Mouse (Mus musculus): ENCODE results near the gene Hdac8. TPM values are rescaled to one million over a fixed set of nuclear protein-coding genes. Genes with fewer than 3 reads are reported as not detected.

Hdac8 gene
- 2.3 and 2.8 TPM in 2 replicates for polyA plus RNA-seq (2014; fragmentation: Nextera tagmentation; extraction: Ambion mirVana)

DNA sequence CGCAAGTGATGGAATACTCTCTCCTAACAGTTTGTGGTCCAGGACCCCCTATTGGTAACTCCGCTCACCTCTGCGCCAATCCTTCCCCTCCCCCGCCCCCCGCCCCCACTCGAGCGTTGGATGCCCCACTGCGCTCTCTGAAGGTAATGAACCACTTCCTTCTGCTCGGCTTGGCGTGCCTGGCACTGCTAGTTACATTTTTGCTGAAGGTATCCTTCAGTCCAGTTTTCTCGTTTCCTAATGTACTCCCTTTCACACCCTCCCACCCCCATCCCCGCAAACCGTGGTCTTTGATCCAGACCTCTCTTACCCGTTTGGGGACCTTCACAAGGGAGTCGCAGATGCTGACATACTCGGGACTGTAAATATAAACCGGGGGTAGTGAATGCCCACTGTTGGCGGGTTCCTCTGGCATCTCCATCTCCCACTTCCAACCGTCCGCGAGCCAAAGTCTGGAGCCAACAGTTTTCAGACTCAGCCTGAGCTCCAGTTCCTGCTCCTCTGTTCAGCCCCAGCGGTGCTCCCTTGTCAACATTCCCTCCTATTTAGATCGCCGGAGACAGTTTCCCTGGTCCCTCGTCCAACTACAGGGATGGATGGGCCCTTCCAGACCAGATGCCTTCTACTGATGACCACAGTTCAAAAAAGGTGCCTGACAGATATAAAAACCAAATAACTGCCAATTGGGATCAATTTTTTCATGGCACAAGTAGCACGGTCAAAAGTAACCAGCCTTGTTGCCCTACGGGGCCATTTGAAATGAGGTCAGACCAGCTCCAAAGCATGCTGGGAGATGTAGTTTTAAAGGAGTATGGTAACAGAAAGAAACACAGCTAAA lies at the start of gene Hdac8:
Gene Hdac8 (minus strand): TSS at position 716 of the 838 bp plus-strand sequence.
- Histone ChIP-seq H3K9ac (ENCODE audit: low read depth, low read length) (peak within 1 kb of the TSS; percentile 40; the same call in 1 of the 2 replicates), H3K9me3 (ENCODE audit: control insufficient read depth, low read length) (no peaks in the 10 kb centered on the region), H3K4me3 (ENCODE audit: low read depth, low read length) (peak within 1 kb of the TSS; percentile 45), H3K36me3 (ENCODE audit: control insufficient read depth, insufficient read depth, low read length) (no peaks in the 10 kb centered on the region), H3K4me1 (replicated peaks; ENCODE audit: control insufficient read depth, insufficient read depth, low read length) (no peaks in the 10 kb centered on the region), H3K27me3 (ENCODE audit: control insufficient read depth, insufficient read depth, low read length) (peaks cover 6% of the 10 kb centered on the region), H3K4me2 (replicated peaks; ENCODE audit: low read depth, low read length) (peak within 1 kb of the TSS; percentile 34), H3K27ac (ENCODE audit: low read depth, low read length) (no peak within 1 kb of the TSS)
- DNase-seq (ENCODE audit: low spot score) (peak; percentile 56), ATAC-seq (ENCODE audit: low FRiP score) (peak; percentile 91)
- WGBS = 17% methylated on average over 27 of the region's 27 CpGs

DNA sequence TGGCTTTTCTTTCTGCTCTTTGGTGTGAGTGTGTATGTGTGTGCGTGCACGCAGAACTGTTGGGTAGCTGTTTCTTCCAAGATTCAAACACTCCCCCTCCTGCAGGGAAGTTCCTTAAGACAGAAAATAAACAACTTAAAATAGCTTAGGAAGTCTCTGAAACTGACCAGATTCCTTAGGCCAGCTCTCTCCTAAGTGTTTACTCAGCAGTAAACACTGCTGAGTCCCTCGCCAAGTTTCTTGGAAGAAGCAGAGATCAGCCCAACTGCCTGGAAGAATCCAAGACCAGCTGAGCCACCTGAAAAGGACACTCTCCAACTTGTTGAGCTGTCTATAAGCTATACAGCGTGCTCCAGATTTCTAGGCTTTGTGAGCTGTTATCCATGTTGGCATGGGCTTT lies 4.0 kb upstream of the Hdac8 start:
- Histone ChIP-seq H3K9ac (ENCODE audit: low read depth, low read length) (no peak overlapping the region), H3K4me2 (replicated peaks; ENCODE audit: low read depth, low read length) (no peak overlapping the region), H3K4me1 (replicated peaks; ENCODE audit: control insufficient read depth, insufficient read depth, low read length) (no peaks in the 10 kb centered on the region), H3K27ac (ENCODE audit: low read depth, low read length) (no peak overlapping the region), H3K4me3 (ENCODE audit: low read depth, low read length) (no peak overlapping the region), H3K27me3 (ENCODE audit: control insufficient read depth, insufficient read depth, low read length) (peaks cover 5% of the 10 kb centered on the region; the same call in 1 of the 2 replicates), H3K9me3 (ENCODE audit: control insufficient read depth, low read length) (no peaks in the 10 kb centered on the region), H3K36me3 (ENCODE audit: control insufficient read depth, insufficient read depth, low read length) (no peaks in the 10 kb centered on the region)
- 75% methylated on average over 4 of the region's 4 CpGs for WGBS
- ATAC-seq (ENCODE audit: low FRiP score) = no peak
- DNase-seq (ENCODE audit: low spot score) = no peak

- peaks cover 6% of the 10 kb centered on the region for H3K27me3 ChIP-seq (ENCODE audit: control insufficient read depth, insufficient read depth, low read length)
- no peaks in the 10 kb centered on the region for H3K9me3 ChIP-seq (ENCODE audit: control insufficient read depth, low read length)
- H3K9ac ChIP-seq (ENCODE audit: low read depth, low read length) = no peak overlapping the region
- H3K4me1 ChIP-seq (replicated peaks; ENCODE audit: control insufficient read depth, insufficient read depth, low read length) = no peaks in the 10 kb centered on the region
- no peak for ATAC-seq (ENCODE audit: low FRiP score)
- peak overlapping the region; percentile 45 for H3K4me3 ChIP-seq (ENCODE audit: low read depth, low read length)
- 33% methylated on average over 10 of the region's 10 CpGs for WGBS
- H3K27ac ChIP-seq (ENCODE audit: low read depth, low read length) = no peak overlapping the region
- peak overlapping the region; percentile 34 for H3K4me2 ChIP-seq (replicated peaks; ENCODE audit: low read depth, low read length)
- DNase-seq (ENCODE audit: low spot score) = no peak
- no peaks in the 10 kb centered on the region for H3K36me3 ChIP-seq (ENCODE audit: control insufficient read depth, insufficient read depth, low read length)
These were observed 980 bp downstream of the Hdac8 start for GRCm38 (mm10) chrX:102504179-102504578.

DNA sequence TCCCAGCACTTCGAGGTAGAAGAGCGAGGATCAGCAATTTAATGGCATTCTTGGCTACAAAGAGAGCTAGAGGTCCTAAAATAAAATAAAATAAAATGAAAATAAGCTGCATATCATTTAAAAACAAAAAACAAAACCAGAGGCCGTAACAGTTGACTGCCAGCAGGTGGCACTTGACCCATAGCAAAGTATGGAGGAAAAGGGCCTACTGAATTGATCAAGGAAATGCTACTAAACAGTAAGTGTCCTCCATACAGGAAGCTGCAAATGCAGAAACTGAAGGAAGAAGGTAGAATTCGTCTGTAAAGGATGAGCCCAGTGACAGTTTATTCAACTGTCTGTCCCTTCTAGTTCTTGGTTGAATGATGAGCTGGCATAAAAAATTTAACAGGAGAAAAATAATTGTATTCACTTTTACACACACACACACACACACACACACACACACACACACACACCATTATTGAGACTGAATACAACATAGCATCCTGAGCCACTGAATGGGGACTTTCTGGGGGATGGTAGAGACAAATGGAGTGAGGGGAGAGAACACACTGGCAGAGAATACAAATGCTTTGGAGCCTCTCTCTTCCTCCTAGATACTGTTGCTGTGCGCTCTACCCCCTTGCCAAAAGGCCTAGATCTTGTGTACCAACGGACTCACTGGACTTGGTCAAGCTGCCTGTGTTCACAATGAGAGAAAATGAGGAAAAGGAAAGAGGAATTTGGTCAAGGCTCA lies 11.0 kb downstream of the Hdac8 start:
- DNase-seq (ENCODE audit: low spot score) = peak; percentile 22
- Histone ChIP-seq H3K27me3 (ENCODE audit: control insufficient read depth, insufficient read depth, low read length) (0 out of 2 replicates have a peak, but pooled peaks cover 2% of the 10 kb centered on the region), H3K36me3 (ENCODE audit: control insufficient read depth, insufficient read depth, low read length) (no peaks in the 10 kb centered on the region), H3K4me1 (replicated peaks; ENCODE audit: control insufficient read depth, insufficient read depth, low read length) (no peaks in the 10 kb centered on the region), H3K27ac (ENCODE audit: low read depth, low read length) (no peak overlapping the region), H3K9ac (ENCODE audit: low read depth, low read length) (no peak overlapping the region), H3K4me3 (ENCODE audit: low read depth, low read length) (no peak overlapping the region), H3K9me3 (ENCODE audit: control insufficient read depth, low read length) (no peaks in the 10 kb centered on the region), H3K4me2 (replicated peaks; ENCODE audit: low read depth, low read length) (no peak overlapping the region)
- ATAC-seq (ENCODE audit: low FRiP score) = no peak
- whole genome bisulfite sequencing = 69% methylated on average over 6 of the region's 6 CpGs

- ATAC-seq (ENCODE audit: low FRiP score) = no peak
- H3K36me3 ChIP-seq (ENCODE audit: control insufficient read depth, insufficient read depth, low read length) = no peaks in the 10 kb centered on the region
- DNase-seq (ENCODE audit: low spot score) = no peak
- no peaks in the 10 kb centered on the region for H3K27me3 ChIP-seq (ENCODE audit: control insufficient read depth, insufficient read depth, low read length)
- 87% methylated on average over 7 of the region's 7 CpGs for WGBS
- no peak overlapping the region for H3K4me3 ChIP-seq (ENCODE audit: low read depth, low read length)
- no peak overlapping the region for H3K9ac ChIP-seq (ENCODE audit: low read depth, low read length)
- H3K9me3 ChIP-seq (ENCODE audit: control insufficient read depth, low read length) = no peaks in the 10 kb centered on the region
- no peak overlapping the region for H3K4me2 ChIP-seq (replicated peaks; ENCODE audit: low read depth, low read length)
- H3K4me1 ChIP-seq (replicated peaks; ENCODE audit: control insufficient read depth, insufficient read depth, low read length) = no peaks in the 10 kb centered on the region
- H3K27ac ChIP-seq (ENCODE audit: low read depth, low read length) = no peak overlapping the region
These were observed 19.6 kb downstream of the Hdac8 start for GRCm38 (mm10) chrX:102485575-102485974.

DNA sequence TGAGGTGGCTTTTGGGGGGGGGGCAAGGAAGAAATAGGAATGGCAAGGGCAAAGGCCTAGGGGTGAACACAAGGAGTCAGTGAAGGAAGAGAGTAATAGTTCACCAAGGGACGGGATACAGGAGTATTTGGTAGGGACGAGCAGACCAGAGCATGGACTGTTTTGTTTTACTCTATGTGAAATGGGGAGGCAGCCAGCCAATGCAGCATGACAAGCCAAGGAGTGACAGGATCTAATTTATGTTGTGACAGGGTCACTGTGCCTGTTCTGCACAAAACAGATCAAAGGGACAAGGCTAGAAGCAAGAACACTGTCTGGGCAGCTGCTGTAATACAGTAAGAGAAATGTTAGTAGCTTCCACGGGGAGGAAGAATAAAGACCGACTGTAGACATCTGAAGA lies 25.5 kb downstream of the Hdac8 start:
- H3K9ac ChIP-seq (ENCODE audit: low read depth, low read length) = no peak overlapping the region
- H3K4me1 ChIP-seq (replicated peaks; ENCODE audit: control insufficient read depth, insufficient read depth, low read length) = no peaks in the 10 kb centered on the region
- no peak for ATAC-seq (ENCODE audit: low FRiP score)
- H3K9me3 ChIP-seq (ENCODE audit: control insufficient read depth, low read length) = no peaks in the 10 kb centered on the region
- H3K27ac ChIP-seq (ENCODE audit: low read depth, low read length) = no peak overlapping the region
- H3K4me3 ChIP-seq (ENCODE audit: low read depth, low read length) = no peak overlapping the region
- 78% methylated on average over 4 of the region's 4 CpGs for WGBS
- 0 out of 2 replicates have a peak, but pooled peaks cover 2% of the 10 kb centered on the region for H3K27me3 ChIP-seq (ENCODE audit: control insufficient read depth, insufficient read depth, low read length)
- no peak for DNase-seq (ENCODE audit: low spot score)
- H3K4me2 ChIP-seq (replicated peaks; ENCODE audit: low read depth, low read length) = no peak overlapping the region
- no peaks in the 10 kb centered on the region for H3K36me3 ChIP-seq (ENCODE audit: control insufficient read depth, insufficient read depth, low read length)

DNA sequence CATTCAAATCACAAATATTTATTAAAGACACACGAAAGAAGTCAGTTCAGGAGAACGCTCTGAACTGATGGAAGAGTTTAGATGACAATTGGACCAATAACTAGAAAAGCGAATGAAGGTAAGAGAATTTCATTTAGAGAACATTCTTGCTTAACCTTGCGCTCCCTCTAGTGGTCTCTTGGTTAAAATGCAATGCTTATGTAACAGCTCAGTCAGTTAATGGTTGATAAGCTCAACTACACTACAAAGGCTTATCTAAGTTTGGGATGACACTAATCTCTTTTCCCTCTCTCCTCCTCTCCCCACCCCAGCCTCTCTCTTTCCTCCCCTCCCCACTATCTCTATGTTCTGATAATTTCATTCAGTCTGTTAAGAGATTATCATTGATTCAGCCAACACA lies 26.2 kb downstream of the Hdac8 start:
- WGBS = 33% methylated on average over 4 of the region's 4 CpGs
- no peak overlapping the region for H3K4me2 ChIP-seq (replicated peaks; ENCODE audit: low read depth, low read length)
- H3K9me3 ChIP-seq (ENCODE audit: control insufficient read depth, low read length) = no peaks in the 10 kb centered on the region
- no peaks in the 10 kb centered on the region for H3K4me1 ChIP-seq (replicated peaks; ENCODE audit: control insufficient read depth, insufficient read depth, low read length)
- H3K27me3 ChIP-seq (ENCODE audit: control insufficient read depth, insufficient read depth, low read length) = 0 out of 2 replicates have a peak, but pooled peaks cover 2% of the 10 kb centered on the region
- H3K27ac ChIP-seq (ENCODE audit: low read depth, low read length) = no peak overlapping the region
- H3K9ac ChIP-seq (ENCODE audit: low read depth, low read length) = no peak overlapping the region
- H3K4me3 ChIP-seq (ENCODE audit: low read depth, low read length) = no peak overlapping the region
- peak; percentile 53 for DNase-seq (ENCODE audit: low spot score)
- no peaks in the 10 kb centered on the region for H3K36me3 ChIP-seq (ENCODE audit: control insufficient read depth, insufficient read depth, low read length)
- ATAC-seq (ENCODE audit: low FRiP score) = no peak

GRCm38 (mm10) chrX:102478481-102478880 lies 26.7 kb downstream of the Hdac8 start:
- Histone ChIP-seq H3K4me3 (ENCODE audit: low read depth, low read length) (no peak overlapping the region), H3K27me3 (ENCODE audit: control insufficient read depth, insufficient read depth, low read length) (0 out of 2 replicates have a peak, but pooled peaks cover 2% of the 10 kb centered on the region), H3K27ac (ENCODE audit: low read depth, low read length) (no peak overlapping the region), H3K9me3 (ENCODE audit: control insufficient read depth, low read length) (no peaks in the 10 kb centered on the region), H3K4me2 (replicated peaks; ENCODE audit: low read depth, low read length) (no peak overlapping the region), H3K9ac (ENCODE audit: low read depth, low read length) (no peak overlapping the region), H3K4me1 (replicated peaks; ENCODE audit: control insufficient read depth, insufficient read depth, low read length) (no peaks in the 10 kb centered on the region), H3K36me3 (ENCODE audit: control insufficient read depth, insufficient read depth, low read length) (no peaks in the 10 kb centered on the region)
- WGBS = 95% methylated on average over 3 of the region's 3 CpGs
- DNase-seq (ENCODE audit: low spot score) (no peak), ATAC-seq (ENCODE audit: low FRiP score) (no peak)
